Mouse (Mus musculus): Measurements from ENCODE around the gene Slc38a9.
"Not testable (repeated sequence)": the region's sequence is repeated elsewhere in the genome, so short reads cannot be mapped to it uniquely, and the experiment has no call there.

The Slc38a9 gene

DNA sequence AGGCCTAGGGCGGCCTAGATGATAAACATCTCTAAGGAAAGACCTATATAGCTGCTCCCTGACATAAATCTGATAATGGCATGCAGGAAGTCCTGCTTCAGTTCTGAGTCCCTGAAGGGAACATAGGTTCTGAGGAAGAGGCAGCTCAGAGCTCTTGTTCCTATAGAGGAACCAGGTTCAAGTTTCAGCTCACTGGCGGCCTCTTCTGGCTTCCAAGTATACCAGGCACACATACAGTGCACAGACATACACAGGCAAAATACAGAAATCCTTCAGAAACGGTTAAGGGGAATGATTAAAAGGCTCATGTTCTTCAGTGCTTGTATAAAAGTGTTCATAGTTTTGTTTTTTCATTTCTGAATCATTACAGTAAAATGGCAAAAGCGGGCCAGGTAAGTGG is 17.6 kb downstream of the Slc38a9 start:
- no peak for DNase-seq (ENCODE audit: extremely low read depth, insufficient read length, low spot score)

DNA sequence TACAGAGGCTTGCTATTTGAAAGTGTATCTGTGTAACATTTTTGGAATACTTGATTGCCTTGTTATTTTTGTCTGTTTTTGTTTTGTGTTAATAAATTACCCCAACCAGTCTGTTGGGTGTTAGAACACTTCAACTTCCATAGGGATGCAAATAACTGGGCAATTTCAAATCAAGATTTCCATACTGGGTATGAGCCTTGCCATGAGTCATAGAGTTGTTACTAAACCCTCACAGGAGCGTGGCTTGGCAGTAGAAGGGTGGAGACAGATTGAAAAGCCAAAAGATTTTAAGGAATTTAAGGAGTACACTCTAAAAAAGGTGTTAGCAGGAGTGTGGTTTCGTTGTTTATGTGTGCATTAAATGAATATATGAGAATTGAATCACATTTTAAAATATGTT is 22.8 kb downstream of the Slc38a9 start:
- peak; percentile 34 for DNase-seq (ENCODE audit: extremely low read depth, insufficient read length, low spot score)

DNA sequence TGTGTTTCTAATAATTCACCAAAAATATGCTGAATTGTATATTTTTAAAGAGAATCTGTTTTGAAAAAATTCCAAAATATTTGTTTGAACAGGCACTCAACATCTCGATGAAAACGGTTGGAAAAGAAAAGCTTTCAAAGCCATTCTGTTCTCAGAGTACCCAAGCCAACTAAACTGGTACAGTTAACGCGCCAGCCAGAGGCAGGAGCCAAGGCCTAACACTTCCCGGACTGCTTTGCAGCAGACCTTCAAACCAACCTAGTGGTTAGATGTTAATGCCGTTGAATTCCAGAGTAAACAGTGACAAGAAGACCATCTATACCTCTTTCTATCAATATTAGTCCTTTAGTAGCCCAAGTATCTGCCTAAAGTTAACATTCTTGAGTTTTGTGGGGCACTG is 23.4 kb downstream of the Slc38a9 start:
- DNase-seq (ENCODE audit: extremely low read depth, insufficient read length, low spot score): no peak

- DNase-seq (ENCODE audit: extremely low read depth, insufficient read length, low spot score): no peak
Measured at GRCm38 (mm10) chr13:112686155-112686554, 25.6 kb downstream of the Slc38a9 start.

GRCm38 (mm10) chr13:112692870-112693553 is 32.5 kb downstream of the Slc38a9 start:
- no peak for DNase-seq (ENCODE audit: extremely low read depth, insufficient read length, low spot score)

- no peak for DNase-seq (ENCODE audit: extremely low read depth, insufficient read length, low spot score)
Measured at GRCm38 (mm10) chr13:112695526-112696240, 35.1 kb downstream of the Slc38a9 start.

DNA sequence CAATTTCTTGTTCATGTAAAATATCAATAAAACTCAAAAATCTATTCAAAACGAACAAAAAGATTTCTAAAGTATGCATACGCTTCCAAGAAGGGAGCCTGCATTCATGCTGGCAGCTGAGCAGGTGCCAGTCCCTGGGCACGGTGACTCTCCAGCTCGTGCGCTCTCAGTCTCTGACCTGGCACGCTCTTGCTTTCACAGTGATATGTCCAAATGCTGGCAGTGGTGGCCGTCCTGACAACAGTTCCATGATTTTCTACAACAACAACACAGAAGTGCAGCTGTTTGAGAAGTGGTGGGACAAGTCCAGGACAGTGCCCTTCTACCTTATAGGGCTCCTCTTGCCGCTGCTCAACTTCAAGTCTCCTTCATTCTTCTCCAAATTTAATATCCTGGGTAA is 40.7 kb downstream of the Slc38a9 start:
- no peak for DNase-seq (ENCODE audit: extremely low read depth, insufficient read length, low spot score)

GRCm38 (mm10) chr13:112706351-112706750 is 45.8 kb downstream of the Slc38a9 start:
- peak; percentile 34 for DNase-seq (ENCODE audit: extremely low read depth, insufficient read length, low spot score)

GRCm38 (mm10) chr13:112720078-112720736 is 59.7 kb downstream of the Slc38a9 start:
- no peak for DNase-seq (ENCODE audit: extremely low read depth, insufficient read length, low spot score)

- DNase-seq (ENCODE audit: extremely low read depth, insufficient read length, low spot score): no peak
Measured at GRCm38 (mm10) chr13:112721946-112722729, 61.6 kb downstream of the Slc38a9 start.

DNA sequence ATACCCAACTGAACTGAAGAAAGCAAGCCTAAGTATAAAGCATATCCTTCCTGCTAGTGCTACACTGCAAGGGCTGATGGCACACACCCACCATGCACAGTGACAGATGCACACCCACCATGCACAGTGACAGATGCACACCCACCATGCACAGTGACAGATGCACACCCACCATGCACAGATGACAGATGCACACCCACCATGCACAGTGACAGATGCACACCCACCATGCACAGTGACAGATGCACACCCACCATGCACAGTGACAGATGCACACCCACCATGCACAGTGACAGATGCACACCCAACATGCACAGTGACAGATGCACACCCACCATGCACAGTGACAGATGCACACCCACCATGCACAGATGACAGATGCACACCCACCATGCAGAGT is 63.7 kb downstream of the Slc38a9 start:
- DNase-seq (ENCODE audit: extremely low read depth, insufficient read length, low spot score): not testable (repeated sequence)

- no peak for DNase-seq (ENCODE audit: extremely low read depth, insufficient read length, low spot score)
Measured at GRCm38 (mm10) chr13:112726002-112726401, 65.5 kb downstream of the Slc38a9 start.

DNA sequence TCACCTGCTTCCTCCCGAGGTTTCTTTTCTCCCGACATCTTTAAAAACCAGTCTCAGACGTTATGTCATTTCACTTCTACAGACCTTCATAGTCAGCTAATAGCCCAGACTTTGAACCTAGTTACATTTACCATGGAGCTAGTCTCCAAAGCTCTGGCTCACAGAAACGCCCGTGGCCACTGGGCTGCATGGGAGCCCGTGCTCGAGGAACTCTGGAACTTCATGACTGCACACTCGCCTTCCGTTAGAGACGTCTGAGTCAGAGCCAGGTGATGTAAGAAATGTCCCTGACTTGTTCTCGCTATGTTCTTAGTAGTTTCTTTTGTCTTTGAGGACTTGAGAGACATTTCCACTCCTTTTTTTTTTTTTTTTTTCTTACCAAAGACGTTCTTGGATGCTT is 72.8 kb downstream of the Slc38a9 start:
- no peak for DNase-seq (ENCODE audit: extremely low read depth, insufficient read length, low spot score)

DNA sequence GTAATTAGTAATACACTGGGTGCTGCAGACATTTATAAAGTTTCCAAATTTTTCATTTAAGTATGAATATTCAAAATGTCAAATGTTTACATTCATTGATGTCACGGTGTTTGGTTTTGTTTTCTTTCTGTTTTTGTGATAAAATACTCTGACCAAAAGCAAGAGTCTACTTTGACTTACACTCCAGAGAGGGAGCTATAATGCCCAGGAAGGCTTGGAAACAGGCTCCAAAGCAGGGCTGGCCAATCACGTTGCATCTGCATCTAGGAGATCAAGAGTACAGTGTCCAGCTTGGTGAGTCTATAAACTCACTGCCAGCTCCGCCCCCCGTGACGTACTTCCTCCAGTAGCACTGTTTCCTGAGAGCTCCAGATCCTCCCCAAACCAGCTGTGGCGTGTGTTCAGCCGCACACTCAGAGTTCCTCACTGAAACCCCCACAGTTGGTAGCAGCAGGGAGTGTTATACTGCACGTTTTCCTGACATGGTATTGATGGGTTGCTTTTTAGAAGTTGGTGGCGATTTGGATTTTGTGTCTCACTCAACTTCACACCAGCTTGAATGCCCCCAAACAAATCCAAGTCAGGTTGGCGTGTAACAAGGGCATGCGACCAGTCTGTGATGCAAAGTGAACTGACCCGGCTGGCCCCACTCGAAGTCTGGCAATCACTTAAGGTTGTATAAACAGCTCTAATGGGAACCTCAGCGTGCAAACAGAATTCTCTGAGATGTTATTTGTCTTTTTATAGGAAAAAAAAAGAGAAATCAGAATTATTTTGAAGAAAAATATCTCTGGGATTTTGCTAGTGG is 74.6 kb downstream of the Slc38a9 start:
- no peak for DNase-seq (ENCODE audit: extremely low read depth, insufficient read length, low spot score)

DNA sequence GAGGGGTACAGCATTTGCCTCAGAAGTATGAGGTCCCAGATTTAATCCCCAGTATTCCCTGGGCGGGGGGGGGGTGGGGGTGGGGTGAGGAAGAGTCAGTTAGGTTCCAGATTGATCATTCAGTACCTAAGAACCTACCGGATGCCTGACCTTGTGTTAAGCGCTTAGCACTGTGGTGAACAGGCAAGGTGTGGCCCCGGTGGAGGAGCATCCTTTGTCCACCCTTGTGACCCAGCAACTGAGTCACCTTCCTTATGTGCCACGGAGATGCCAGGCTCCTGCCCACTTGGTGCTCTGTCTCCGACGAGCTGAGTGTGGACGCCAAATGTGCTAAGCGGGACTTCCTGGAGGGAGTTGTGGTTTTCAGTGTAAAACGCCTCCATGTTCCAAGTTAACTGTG is 75.9 kb downstream of the Slc38a9 start:
- no peak for DNase-seq (ENCODE audit: extremely low read depth, insufficient read length, low spot score)

DNA sequence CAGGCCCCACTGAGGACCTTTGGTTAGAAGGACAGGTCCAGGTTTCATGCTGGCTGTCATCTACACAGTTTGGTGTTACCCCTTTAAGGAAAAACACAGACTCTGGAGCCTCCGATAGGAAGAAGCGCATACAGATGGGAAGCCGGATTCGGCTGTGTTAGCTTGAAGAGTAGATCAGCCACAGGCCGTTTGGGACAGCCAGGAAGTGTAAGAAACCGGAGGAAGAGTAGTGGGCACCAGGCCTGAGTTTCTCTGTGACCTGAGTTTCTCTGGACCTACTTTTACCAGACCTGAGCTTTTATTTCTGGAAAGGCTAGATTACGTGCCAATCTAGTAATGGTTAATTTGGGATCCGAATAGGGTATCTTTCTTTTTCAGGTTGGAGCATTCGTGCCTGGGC is 76.6 kb downstream of the Slc38a9 start:
- no peak for DNase-seq (ENCODE audit: extremely low read depth, insufficient read length, low spot score)

DNA sequence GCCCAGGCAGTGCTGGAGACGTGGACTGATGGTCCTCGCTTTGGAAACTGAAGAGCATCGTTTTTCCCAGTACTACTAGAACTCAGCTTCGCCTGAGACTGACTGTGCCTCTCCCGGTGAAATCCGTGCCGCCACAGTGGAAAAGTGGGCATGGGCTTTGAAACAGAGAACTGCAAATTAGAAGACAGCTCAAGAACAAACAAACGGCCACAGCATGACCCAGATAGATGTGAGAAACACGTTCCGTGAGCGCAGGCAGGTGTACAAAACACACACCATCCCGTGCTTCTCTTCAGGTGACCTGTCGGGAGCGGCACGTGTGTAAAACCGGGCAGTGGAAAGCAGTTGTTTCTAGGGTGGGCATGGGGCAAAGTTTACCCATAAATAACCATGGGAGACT is 77.5 kb downstream of the Slc38a9 start:
- no peak for DNase-seq (ENCODE audit: extremely low read depth, insufficient read length, low spot score)

DNA sequence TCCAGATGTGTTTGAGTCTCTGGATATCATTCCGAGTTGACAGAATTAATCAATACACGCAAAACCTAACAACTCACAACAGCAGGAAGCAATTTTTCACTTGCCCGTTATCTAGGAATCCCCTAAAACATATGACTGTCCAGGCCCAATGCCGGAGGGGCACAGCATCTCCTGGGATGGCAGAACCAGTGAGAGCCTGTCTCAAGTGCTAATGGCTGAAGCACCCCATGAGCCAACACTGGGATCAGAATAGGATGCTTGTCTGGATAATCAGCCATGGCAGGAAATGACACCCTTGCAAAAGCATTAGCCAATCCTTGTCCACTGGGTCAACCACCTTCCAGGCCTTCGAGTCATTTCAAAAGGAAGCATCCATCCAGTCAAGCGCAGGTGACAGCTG is 79.5 kb downstream of the Slc38a9 start:
- no peak for DNase-seq (ENCODE audit: extremely low read depth, insufficient read length, low spot score)

- DNase-seq (ENCODE audit: extremely low read depth, insufficient read length, low spot score): no peak
Measured at GRCm38 (mm10) chr13:112742076-112742830, 81.7 kb downstream of the Slc38a9 start.

GRCm38 (mm10) chr13:112743647-112744046 is 83.1 kb downstream of the Slc38a9 start:
- DNase-seq (ENCODE audit: extremely low read depth, insufficient read length, low spot score): no peak
